Mouse (Mus musculus) bone marrow, adult 2 months (tissue): ENCODE measurements around the gene Cox6b1.

Source experiments
- CTCF ChIP-seq: fragments of 200-500 bp; IDR thresholded peaks from 2 replicates; pipeline ENCODE4 v1.5.1; 2011; ENCODE audit warnings: low read length, control low read depth; ENCODE audit not compliant: control insufficient read depth, insufficient read depth
- POLR2A ChIP-seq: fragments of 200-500 bp; IDR thresholded peaks from 2 replicates; pipeline ENCODE4 v1.6.1; 2011; ENCODE audit warnings: low read depth, mild to moderate bottlenecking, control low read depth, low read length, borderline replicate concordance; ENCODE audit not compliant: control insufficient read depth

GRCm38 (mm10) chr7:30599933-30600353 is 26.0 kb downstream of the Cox6b1 start:
- TF ChIP-seq CTCF (no peak), POLR2A (no peak)
